Mouse (Mus musculus) kidney, adult 2 months (tissue): ENCODE measurements at regions not wholly inside any gene's neighbourhood (a gene's known extent, or its start where the extent isn't known, plus 50 kb on each side); places are given as distances from the start of the nearest gene placed in this dataset.
A peak's percentile ranks its signal among the peaks of the same experiment; 100 is the strongest.

Experiments used
- DNase-seq: peaks from one replicate; pipeline ENCODE4 v3.0.0; 2021
- H3K27ac ChIP-seq: fragments of 200-500 bp; 2 replicates; pipeline ENCODE4 v1.5.1; 2012; ENCODE audit warnings: low read depth, low read length, control low read depth, inconsistent platforms; ENCODE audit not compliant: insufficient read depth
- H3K27me3 ChIP-seq: fragments of 200-500 bp; replicated peaks from 2 replicates; pipeline ENCODE4 v1.6.1; 2012; ENCODE audit warnings: mild to moderate bottlenecking, moderate library complexity, low read length, inconsistent platforms; ENCODE audit not compliant: control insufficient read depth, insufficient read depth
- H3K36me3 ChIP-seq: fragments of 200-500 bp; 2 replicates; pipeline ENCODE4 v1.6.1; 2012; ENCODE audit warnings: mild to moderate bottlenecking, moderate library complexity, low read length, inconsistent platforms; ENCODE audit not compliant: control insufficient read depth, insufficient read depth
- H3K4me1 ChIP-seq: fragments of 200-500 bp; 2 replicates; pipeline ENCODE4 v1.6.1; 2011; ENCODE audit warnings: low read length; ENCODE audit not compliant: control insufficient read depth, insufficient read depth
- H3K4me3 ChIP-seq: fragments of 200-500 bp; 2 replicates; pipeline ENCODE4 v1.5.1; 2011; ENCODE audit warnings: mild to moderate bottlenecking, low read depth, low read length, control low read depth; ENCODE audit not compliant: insufficient read depth
- CTCF ChIP-seq: fragments of 200-500 bp; conservative IDR thresholded peaks from 2 replicates; pipeline ENCODE4 v1.5.1; 2011; ENCODE audit warnings: low read depth, mild to moderate bottlenecking, control low read depth, low read length, moderate library complexity, mixed read lengths; ENCODE audit not compliant: insufficient read depth, insufficient read length
- POLR2A ChIP-seq: fragments of 200-500 bp; IDR thresholded peaks from one replicate; pipeline ENCODE4 v1.6.1; 2011; ENCODE audit warnings: low read depth, low read length, control low read depth
- WGBS: fragments of 180-500 bp; shearing (Covaris S2); methylation state at CpG from one replicate; pipeline ENCODE4 v1.1.7; 2018; 5-methylcytosine and 5-hydroxymethylcytosine counted together

GRCm38 (mm10) chr2:19132864-19133263 is 66.2 kb upstream of the Armc3 start:
- no peaks in the 10 kb centered on the region; the same call in 1 of the 2 replicates for H3K27me3 ChIP-seq
- no peak for DNase-seq
- WGBS: 75% methylated on average over 6 of the region's 6 CpGs
- H3K4me3 ChIP-seq: no peak overlapping the region
- H3K36me3 ChIP-seq: no peaks in the 10 kb centered on the region
- H3K4me1 ChIP-seq: no peaks in the 10 kb centered on the region
- TF ChIP-seq CTCF (no peak), POLR2A (no peak)
- no peak overlapping the region for H3K27ac ChIP-seq

- Histone ChIP-seq H3K27me3 (no peaks in the 10 kb centered on the region; the same call in 1 of the 2 replicates), H3K27ac (peak overlapping the region; percentile 83), H3K4me3 (no peak overlapping the region), H3K4me1 (no peaks in the 10 kb centered on the region; the same call in 1 of the 2 replicates), H3K36me3 (no peaks in the 10 kb centered on the region)
- WGBS: 15% methylated on average over 2 of the region's 2 CpGs
- peak; percentile 70 for DNase-seq
- TF ChIP-seq POLR2A (no peak), CTCF (no peak)
Observed at GRCm38 (mm10) chr2:19142586-19142985, 56.5 kb upstream of the Armc3 start.

DNA sequence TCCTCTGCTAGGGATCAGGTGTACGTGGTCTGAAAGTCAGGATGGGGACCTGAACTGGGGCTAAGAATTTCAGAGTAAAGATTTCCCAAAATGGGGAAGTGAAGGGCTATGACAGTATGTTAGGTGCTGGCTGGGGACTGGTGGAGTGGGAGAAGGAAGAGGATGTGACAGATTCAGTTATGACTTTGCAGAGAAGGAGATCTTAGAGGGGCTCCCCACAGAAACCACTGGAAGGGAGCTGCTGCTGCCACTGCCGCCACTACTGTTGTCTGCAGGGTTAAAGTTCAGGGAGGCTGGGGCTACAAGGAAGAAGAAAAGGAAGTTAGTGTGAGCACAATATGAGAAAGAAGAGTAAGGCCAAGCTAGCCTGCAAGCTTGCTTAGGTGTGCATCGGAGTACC is 53.7 kb upstream of the Armc3 start:
- peak overlapping the region; percentile 75 for H3K27ac ChIP-seq
- 67% methylated on average over 3 of the region's 3 CpGs for WGBS
- H3K4me3 ChIP-seq: no peak overlapping the region
- no peaks in the 10 kb centered on the region for H3K27me3 ChIP-seq
- H3K36me3 ChIP-seq: no peaks in the 10 kb centered on the region
- TF ChIP-seq POLR2A (no peak), CTCF (no peak)
- H3K4me1 ChIP-seq: no peaks in the 10 kb centered on the region; the same call in 1 of the 2 replicates
- peak; percentile 23 for DNase-seq

GRCm38 (mm10) chr2:19145881-19146280 is 53.2 kb upstream of the Armc3 start:
- peak overlapping the region; percentile 75 for H3K27ac ChIP-seq

DNA sequence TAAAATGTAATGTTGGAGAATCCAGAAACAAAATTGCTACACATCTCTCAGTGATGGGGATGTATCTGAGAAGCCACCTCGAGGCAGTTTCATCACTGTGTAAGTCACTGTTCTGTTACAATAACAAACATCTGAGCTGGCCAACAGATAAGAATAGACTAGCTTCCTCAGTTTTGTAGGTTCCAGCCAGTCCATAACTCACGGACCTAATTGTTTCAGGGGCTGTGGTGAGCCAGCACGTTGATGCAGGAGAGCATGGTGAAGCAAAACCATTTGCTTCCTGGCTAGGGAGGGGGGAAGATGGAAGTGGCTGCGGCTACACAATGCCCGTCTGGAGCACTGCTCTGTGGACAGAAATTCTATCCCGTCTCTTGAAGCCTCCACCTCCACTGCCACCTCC is 52.8 kb upstream of the Armc3 start:
- Histone ChIP-seq H3K4me1 (no peaks in the 10 kb centered on the region; the same call in 1 of the 2 replicates), H3K36me3 (no peaks in the 10 kb centered on the region), H3K4me3 (no peak overlapping the region), H3K27ac (peak overlapping the region; percentile 68), H3K27me3 (no peaks in the 10 kb centered on the region)
- 24% methylated on average over 6 of the region's 6 CpGs for WGBS
- TF ChIP-seq POLR2A: no peak
- no peak for TF ChIP-seq CTCF
- peak; percentile 57 for DNase-seq

More at GRCm38 (mm10) chr2:19145881-19146280, 53.2 kb upstream of the Armc3 start:
- no peaks in the 10 kb centered on the region; the same call in 1 of the 2 replicates for H3K4me1 ChIP-seq
- no peaks in the 10 kb centered on the region for H3K36me3 ChIP-seq
- H3K27me3 ChIP-seq: no peaks in the 10 kb centered on the region
- DNase-seq: peak; percentile 84
- no peak overlapping the region for H3K4me3 ChIP-seq
- 42% methylated on average over 2 of the region's 2 CpGs for WGBS
- TF ChIP-seq POLR2A: no peak
- no peak for TF ChIP-seq CTCF

- H3K4me3 ChIP-seq: no peak overlapping the region
- H3K4me1 ChIP-seq: no peaks in the 10 kb centered on the region
- WGBS: 57% methylated on average over 5 of the region's 5 CpGs
- no peak overlapping the region for H3K27ac ChIP-seq
- no peaks in the 10 kb centered on the region for H3K27me3 ChIP-seq
- DNase-seq: peak; percentile 50
- TF ChIP-seq POLR2A: no peak
- no peak for TF ChIP-seq CTCF
- no peaks in the 10 kb centered on the region for H3K36me3 ChIP-seq
Observed at GRCm38 (mm10) chr2:19148812-19149211, 50.3 kb upstream of the Armc3 start.
